Mouse (Mus musculus) cerebellum, postnatal 14 days (tissue): ENCODE measurements around the gene Hexa.

ENCODE experiments used
- DNase-seq, 2 experiments: peaks; one replicate each; pipeline ENCODE4 v3.0.0; 2021; ENCODE audit warnings: mixed read lengths in 2 of 2

Hexa gene

DNA sequence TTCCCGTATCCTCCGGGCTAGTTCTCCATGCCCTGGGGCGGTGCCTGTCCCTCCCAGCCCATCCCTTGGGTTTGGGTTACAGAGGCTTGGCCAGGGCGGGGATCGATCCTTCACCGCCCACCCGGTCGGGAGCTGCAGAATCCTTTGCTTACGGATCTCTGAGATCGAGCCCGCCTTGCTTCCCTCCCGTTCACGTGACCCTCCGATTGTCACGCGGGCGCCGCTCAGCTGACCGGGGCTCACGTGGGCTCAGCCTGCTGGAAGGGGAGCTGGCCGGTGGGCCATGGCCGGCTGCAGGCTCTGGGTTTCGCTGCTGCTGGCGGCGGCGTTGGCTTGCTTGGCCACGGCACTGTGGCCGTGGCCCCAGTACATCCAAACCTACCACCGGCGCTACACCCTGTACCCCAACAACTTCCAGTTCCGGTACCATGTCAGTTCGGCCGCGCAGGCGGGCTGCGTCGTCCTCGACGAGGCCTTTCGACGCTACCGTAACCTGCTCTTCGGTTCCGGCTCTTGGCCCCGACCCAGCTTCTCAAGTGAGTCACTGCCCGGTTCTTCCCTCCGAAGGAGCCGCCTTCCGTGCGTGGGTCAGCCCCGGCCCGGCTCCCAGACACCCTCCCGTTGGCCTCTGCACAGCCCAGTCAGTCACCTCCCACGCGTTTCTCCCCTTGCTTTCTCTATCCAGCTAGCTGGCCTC, at the start of gene Hexa, which contains the start of gene Tmem202:
TSS of gene Hexa (plus strand) at position 100 of the 697 bp plus-strand sequence.
TSS of gene Tmem202 (minus strand) at position 407 of the 697 bp plus-strand sequence.
- DNase-seq: peak; percentile 84 to 88

- no peak for DNase-seq
Measured at GRCm38 (mm10) chr9:59508146-59508545, 31.2 kb upstream of the Hexa start.

DNA sequence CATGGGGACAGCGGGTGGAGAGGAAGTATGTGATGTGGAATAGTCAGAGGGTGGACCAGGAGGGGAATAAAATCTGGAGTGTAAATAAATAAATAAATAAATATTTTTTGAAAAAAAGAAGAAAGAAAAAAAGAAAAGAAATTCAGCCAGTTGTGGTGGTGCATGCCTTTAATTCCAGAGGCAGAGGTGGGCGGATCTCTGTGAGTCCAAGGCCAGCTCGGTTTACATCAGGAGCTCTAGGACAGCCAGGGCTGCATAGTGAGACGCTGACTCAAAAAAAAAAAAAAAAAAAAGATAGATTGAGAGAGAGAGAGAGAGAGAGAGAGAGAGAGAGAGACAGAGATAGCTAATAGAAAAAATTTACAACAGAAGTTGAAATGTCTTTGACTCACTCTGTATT, 27.0 kb upstream of the Hexa start:
- no peak for DNase-seq

DNA sequence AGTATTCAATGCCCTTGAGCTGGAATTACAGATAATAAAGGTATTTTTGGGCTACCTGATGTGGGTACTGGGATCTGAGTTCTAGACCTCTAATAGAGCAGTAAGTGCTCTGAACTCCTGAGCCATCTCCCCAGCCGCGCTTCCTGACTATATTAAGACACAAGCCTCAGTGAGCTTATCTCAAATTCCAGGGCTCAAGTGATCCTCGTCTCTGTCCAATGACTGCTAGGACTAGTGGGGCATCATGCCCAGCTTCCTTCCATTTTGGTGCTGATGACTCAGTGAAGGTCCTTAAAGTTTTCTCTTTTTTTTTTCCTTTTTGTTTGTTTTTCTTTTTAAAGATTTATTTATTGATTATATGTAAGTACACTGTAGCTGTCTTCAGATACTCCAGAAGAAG, 24.3 kb upstream of the Hexa start:
- DNase-seq: no peak

- peak; percentile 7 for DNase-seq
Measured at GRCm38 (mm10) chr9:59517127-59517526, 22.2 kb upstream of the Hexa start.

GRCm38 (mm10) chr9:59518976-59519375, 20.4 kb upstream of the Hexa start:
- peak; percentile 72 to 81 for DNase-seq

DNA sequence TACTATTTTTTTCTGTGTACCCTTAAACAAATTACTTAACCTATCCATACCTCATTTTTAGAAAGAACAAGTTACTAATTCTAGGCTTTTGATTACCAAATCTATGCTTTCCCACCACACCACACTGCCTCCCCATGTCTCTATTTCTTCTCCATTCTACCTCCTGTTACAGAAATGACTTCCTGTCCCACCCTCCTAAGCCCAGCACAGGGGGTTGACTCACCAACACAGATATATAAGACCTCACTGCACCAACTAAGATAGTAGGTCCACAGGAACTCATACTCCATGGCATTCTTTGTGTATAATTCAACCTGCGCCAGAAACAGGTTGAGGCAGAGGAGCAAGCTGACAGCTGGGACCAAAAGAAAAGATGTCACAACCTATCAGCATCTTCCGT, 19.9 kb upstream of the Hexa start:
- no peak for DNase-seq

- no peak for DNase-seq
Measured at GRCm38 (mm10) chr9:59522906-59523305, 16.4 kb upstream of the Hexa start.

GRCm38 (mm10) chr9:59526727-59527126, 12.6 kb upstream of the Hexa start:
- no peak for DNase-seq

- no peak for DNase-seq
Measured at GRCm38 (mm10) chr9:59527580-59527979, 11.8 kb upstream of the Hexa start.

DNA sequence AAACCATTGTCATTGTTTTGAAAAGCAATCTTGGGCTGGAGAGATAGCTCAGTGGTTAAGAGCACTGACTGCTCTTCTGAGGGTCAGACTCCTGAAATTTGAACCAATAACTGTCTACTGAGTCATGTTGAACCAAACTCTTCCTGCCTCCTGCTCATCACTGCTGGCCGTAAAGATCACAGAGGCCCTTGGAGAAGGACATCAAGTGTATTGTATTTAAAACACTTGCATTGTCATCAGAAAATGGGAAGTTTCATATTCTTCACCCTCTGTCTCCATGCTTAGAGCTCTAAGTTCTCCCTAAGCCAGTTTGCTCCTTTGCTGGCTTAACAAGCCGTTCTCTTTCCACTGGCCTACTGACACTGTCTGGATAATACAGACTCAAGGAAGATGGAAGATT, 11.1 kb upstream of the Hexa start:
- DNase-seq: no peak

GRCm38 (mm10) chr9:59531645-59532044, 7.7 kb upstream of the Hexa start:
- DNase-seq: no peak

- no peak for DNase-seq
Measured at GRCm38 (mm10) chr9:59533422-59533821, 5.9 kb upstream of the Hexa start.

- DNase-seq: peak; percentile 73 to 78
Measured at GRCm38 (mm10) chr9:59533889-59534288, 5.5 kb upstream of the Hexa start.

DNA sequence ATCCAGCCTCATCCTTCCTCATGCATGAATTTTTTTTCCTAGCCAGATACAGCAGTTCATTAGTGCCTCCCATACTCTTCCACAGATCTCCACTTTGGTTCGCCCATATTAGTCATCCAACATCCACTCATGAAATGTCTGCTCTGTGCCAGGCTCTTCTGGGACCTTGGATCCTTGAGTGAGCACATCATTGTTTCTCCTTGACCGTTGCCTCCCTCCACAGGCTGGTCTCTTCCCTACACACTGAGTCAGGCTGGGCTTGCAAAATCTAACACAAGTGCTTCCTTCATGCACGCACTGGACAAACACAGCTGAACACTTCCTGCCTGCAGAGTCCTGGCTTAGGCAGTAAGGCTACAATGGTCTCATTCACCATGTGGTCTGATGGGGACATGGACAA, 1.7 kb upstream of the Hexa start:
- no peak for DNase-seq

GRCm38 (mm10) chr9:59541617-59542016, 2.3 kb downstream of the Hexa start:
- DNase-seq: no peak

GRCm38 (mm10) chr9:59542766-59543324, 3.5 kb downstream of the Hexa start:
- no peak for DNase-seq

- DNase-seq: no peak
Measured at GRCm38 (mm10) chr9:59544739-59545138, 5.4 kb downstream of the Hexa start.

GRCm38 (mm10) chr9:59547869-59548268, 8.5 kb downstream of the Hexa start:
- DNase-seq: no peak

DNA sequence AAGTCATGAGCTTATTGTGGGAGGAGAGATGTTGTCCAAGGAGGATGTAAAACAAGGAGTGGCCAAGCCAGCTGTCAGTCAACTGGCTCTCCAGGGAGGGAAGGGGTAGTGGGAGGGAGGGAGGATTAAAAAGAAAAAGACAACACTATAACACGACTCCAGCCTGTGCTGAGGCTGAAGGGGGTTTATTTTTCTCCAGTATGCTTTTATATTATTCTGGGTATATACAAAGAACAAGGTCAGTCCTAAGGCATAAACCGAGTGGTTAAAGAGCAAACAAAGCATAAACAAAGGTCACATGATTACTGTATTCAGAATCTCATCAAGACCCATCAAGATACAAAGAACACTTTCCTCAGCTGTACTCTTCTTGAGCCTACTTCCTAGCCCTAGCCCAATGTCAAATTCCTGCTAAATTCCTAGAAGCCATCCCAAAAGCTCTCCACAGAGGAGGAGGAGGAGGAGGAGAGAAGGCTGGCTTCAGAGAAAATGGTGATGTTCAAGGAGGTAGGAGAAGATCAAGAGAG, 9.7 kb downstream of the Hexa start:
- DNase-seq: no peak

- DNase-seq: no peak
Measured at GRCm38 (mm10) chr9:59550077-59550476, 10.7 kb downstream of the Hexa start.

DNA sequence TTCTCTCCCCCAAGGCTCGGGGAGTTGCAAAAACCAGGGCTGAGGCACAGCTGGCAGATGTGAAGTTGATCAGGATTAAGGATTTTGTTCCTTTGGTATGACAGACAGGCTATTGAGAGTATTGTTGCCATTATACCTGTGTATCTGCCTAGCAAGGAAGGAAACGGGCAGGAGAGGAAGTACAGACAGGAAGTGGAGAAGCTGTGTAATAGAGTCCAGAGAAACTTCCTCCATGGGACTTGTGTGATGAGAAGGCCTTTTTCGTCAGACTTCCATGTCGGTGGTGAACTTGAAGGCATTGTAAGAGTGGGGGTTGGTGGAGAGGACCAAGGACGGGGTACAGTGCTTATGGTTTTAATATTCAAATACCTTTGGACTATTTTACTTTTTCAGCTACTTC, 11.7 kb downstream of the Hexa start:
- no peak for DNase-seq

DNA sequence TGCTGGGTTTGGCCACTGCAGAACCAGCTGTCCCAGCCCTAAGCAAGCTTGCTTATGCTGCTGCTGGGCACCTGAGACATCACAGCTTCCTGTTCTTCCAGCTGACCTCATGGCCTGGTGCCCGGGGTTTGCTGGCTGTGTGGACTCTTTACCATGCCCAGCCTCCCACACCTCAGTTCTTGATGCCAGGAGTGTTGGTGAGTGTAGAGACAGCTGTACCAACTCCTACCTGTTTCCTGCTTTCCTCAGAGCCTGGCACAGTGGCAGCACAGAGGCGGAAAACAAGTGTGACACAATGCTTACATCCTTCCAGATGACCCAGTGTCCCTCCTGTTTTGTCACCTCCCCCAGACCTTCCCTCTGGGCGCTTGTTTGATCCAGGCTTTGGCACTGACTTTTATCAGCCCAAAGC, 12.3 kb downstream of the Hexa start:
- DNase-seq: peak in 1 of 2 experiments; percentile 26

- no peak for DNase-seq
Measured at GRCm38 (mm10) chr9:59552610-59553009, 13.3 kb downstream of the Hexa start.

DNA sequence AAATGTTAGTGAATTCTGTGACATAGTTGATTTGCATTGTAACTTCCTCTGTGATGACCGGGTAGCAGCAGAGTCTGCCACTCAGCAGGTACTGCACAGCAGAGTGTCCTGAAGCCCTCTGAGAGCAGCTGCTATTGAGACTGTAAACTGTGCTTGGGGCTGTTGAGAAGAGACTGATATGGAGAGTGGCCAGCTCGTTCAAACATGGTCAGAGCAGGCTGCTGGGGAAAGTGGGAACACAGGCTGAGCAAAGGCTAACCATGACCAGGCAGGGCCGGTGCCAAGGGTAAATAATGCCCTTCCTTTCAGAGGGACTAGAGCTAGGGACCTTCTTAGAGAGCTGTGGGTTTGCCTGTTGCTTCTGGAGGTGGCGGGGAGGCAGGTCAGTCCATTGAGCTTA, 14.4 kb downstream of the Hexa start:
- no peak for DNase-seq
